Mouse (Mus musculus) liver, adult 2 months (tissue): Measurements from ENCODE around the gene Usp39. TPM values are rescaled to one million over a fixed set of nuclear protein-coding genes. Genes with fewer than 3 reads are reported as not detected.

Experiments
- DNase-seq: peaks from one replicate; pipeline ENCODE4 v3.0.0-alpha.2; 2011; ENCODE audit warnings: low read depth, low spot score; ENCODE audit errors: extremely low read depth
- H3K27ac ChIP-seq: fragments of 200-500 bp; replicated peaks from 2 replicates; pipeline ENCODE4 v1.5.1; 2012; ENCODE audit warnings: low read depth, mild to moderate bottlenecking, control low read depth, inconsistent platforms, low read length; ENCODE audit not compliant: insufficient read depth
- H3K27me3 ChIP-seq: fragments of 200-500 bp; 2 replicates; pipeline ENCODE4 v1.6.1; 2012; ENCODE audit warnings: mild to moderate bottlenecking, moderate library complexity, low read length, inconsistent platforms; ENCODE audit not compliant: control insufficient read depth, insufficient read depth
- H3K36me3 ChIP-seq: fragments of 200-500 bp; 2 replicates; pipeline ENCODE4 v1.6.1; 2012; ENCODE audit warnings: low read length, inconsistent platforms; ENCODE audit not compliant: control insufficient read depth, insufficient read depth
- H3K4me1 ChIP-seq: fragments of 200-500 bp; 2 replicates; pipeline ENCODE4 v1.6.1; 2011; ENCODE audit warnings: low read length; ENCODE audit not compliant: control insufficient read depth, insufficient read depth
- H3K4me3 ChIP-seq: fragments of 200-500 bp; 2 replicates; pipeline ENCODE4 v1.5.1; 2011; ENCODE audit warnings: low read depth, mild to moderate bottlenecking, control low read depth, low read length, moderate library complexity; ENCODE audit not compliant: insufficient read depth
- H3K79me2 ChIP-seq: fragments of 200-500 bp; 2 replicates; pipeline ENCODE4 v1.6.1; 2012; ENCODE audit warnings: inconsistent platforms, mild to moderate bottlenecking, low read length, moderate library complexity; ENCODE audit not compliant: control insufficient read depth, insufficient read depth
- H3K9ac ChIP-seq: fragments of 200-500 bp; 2 replicates; pipeline ENCODE4 v1.6.1; 2012; ENCODE audit warnings: low read depth, mild to moderate bottlenecking, control low read depth, inconsistent platforms, low read length
- CTCF ChIP-seq: fragments of 200-500 bp; IDR thresholded peaks from 2 replicates; pipeline ENCODE4 v1.5.1; 2011; ENCODE audit warnings: low read depth, low read length, control low read depth
- POLR2A ChIP-seq: fragments of 200-500 bp; IDR thresholded peaks from 2 replicates; pipeline ENCODE4 v1.6.1; 2011; ENCODE audit warnings: low read length, control low read depth; ENCODE audit not compliant: insufficient read depth; ENCODE audit errors: extremely low read depth
- WGBS: fragments of 180-500 bp; shearing (Covaris S2); methylation state at CpG from one replicate; pipeline ENCODE4 v1.1.7; 2018; 5-methylcytosine and 5-hydroxymethylcytosine counted together
- polyA plus RNA-seq: library from polyadenylated mRNA; depleted of rRNA; stranded (reverse); fragments of >200 nt; gene quantifications from 2 replicates; pipeline ENCODE4 v1.2.3, GENCODE M21; 2012
- total RNA-seq: library from RNA; depleted of rRNA; stranded (reverse); fragments of >200 nt; gene quantifications from 2 replicates; pipeline ENCODE4 v1.2.3, GENCODE M21; 2014

Gene Usp39
- total and polyA plus RNA-seq, 2 experiments: 10.5 to 15.2 TPM

DNA sequence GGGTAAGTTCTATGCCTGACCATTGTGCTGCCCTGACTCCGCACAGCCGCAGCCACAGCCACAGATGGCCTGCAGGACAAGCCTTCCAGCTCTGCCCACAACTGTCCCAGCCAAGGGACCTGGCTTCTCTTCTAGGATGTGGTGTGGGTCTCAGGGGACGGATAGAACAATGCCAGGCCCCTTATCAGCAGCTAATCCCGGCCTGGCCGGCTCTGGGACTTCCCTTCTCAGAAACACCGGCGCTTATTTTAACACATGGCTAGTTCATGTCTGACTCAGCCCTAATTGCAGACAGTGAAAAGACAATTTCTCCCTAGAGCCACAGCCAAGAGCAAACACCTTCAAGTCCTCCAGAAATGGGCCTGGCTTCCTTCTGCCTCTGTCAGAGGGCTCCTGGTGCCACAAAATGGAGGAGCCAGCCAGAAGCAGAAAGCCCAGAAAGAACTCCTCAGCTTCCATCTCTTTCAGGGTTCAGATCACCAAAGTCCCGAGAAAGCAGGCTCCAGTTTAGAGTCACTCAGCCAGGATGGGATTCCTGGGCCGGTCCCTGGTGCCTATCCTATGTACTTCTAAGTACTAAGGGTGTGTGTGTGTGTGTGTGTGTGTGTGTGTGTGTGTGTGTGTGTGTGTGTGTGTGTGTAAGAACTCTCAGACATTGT, 67.3 kb downstream of the Usp39 start:
- no peak overlapping the region for H3K9ac ChIP-seq
- 74% methylated on average over 9 of the region's 9 CpGs for WGBS
- H3K27me3 ChIP-seq: no peaks in the 10 kb centered on the region
- H3K4me1 ChIP-seq: peaks cover 13% of the 10 kb centered on the region
- TF ChIP-seq POLR2A (no peak), CTCF (no peak)
- H3K4me3 ChIP-seq: no peak overlapping the region
- no peaks in the 10 kb centered on the region for H3K79me2 ChIP-seq
- H3K36me3 ChIP-seq: no peaks in the 10 kb centered on the region
- H3K27ac ChIP-seq: no peak overlapping the region; the same call in 1 of the 2 replicates
- no peak for DNase-seq

DNA sequence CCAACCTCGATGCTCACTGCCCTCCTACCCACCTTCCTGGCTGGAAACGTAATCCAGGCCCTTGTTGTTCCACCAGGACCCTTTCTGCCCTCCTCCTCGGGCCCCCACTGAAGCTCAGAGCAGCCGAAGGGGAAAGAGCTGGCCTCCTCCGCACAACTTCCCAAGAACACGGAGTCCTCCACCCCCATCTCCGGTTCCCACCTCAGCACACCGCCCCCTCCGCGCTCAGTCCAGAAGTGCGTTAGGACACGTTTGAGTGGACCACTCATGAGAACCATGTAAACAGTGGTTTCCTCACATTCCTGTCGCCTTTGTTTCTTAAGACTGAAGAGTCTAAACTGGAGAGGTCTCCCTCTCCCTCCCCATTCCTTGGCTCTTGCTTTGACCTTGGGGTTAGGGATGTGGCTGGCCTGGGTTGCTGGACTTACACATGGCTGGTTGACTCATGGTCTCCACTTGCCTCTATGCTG, 68.0 kb downstream of the Usp39 start:
- Histone ChIP-seq H3K27ac (no peak overlapping the region; the same call in 1 of the 2 replicates), H3K4me3 (no peak overlapping the region), H3K9ac (no peak overlapping the region), H3K4me1 (peaks cover 16% of the 10 kb centered on the region), H3K79me2 (no peaks in the 10 kb centered on the region), H3K27me3 (no peaks in the 10 kb centered on the region), H3K36me3 (no peaks in the 10 kb centered on the region)
- TF ChIP-seq CTCF (no peak), POLR2A (no peak)
- no peak for DNase-seq
- 83% methylated on average over 13 of the region's 13 CpGs for WGBS

DNA sequence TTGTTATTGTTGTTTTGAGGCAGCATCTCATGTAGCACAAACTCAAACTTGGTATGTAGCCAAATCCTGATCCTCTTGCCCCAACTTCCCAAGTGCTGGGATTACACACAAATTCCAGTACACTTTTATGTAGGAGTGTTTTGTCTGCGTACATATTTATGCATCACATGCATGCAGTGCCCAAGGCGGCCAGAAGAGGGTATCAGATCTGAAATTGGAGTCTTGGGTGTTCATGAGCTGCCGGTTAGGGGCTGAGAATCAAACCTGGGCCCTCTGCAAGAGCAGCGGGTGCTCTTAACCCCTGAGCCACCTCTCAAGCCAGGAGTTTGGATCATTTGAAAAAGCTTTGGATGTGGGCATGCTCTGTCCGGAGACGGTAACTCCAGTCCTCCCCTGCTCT, 68.8 kb downstream of the Usp39 start:
- 97% methylated on average over 6 of the region's 6 CpGs for WGBS
- Histone ChIP-seq H3K36me3 (no peaks in the 10 kb centered on the region), H3K79me2 (no peaks in the 10 kb centered on the region), H3K9ac (no peak overlapping the region), H3K27me3 (no peaks in the 10 kb centered on the region), H3K4me3 (no peak overlapping the region), H3K4me1 (peaks cover 21% of the 10 kb centered on the region), H3K27ac (no peak overlapping the region)
- no peak for DNase-seq
- TF ChIP-seq CTCF (no peak), POLR2A (no peak)

DNA sequence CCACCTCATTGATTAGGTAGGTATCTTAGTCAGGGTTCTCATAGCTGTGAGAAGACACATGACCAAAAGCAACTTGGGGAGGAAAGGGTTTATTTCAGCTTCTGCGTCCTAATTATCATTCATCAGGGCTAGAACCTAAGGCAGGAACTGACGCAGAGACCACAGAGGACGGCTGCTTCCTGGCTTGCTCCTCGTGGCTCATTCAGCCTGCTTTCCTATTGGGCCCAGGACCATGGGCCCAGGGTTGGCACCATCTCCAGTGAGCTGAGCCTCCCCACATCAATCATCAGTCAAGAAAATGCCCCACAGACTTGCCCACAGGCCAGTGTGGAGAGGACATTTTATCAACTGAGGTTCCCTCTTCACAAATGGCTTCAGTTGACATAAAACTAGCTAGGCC, 69.5 kb downstream of the Usp39 start:
- WGBS: 84% methylated on average over 4 of the region's 4 CpGs
- no peak for DNase-seq
- no peak overlapping the region for H3K4me3 ChIP-seq
- no peak overlapping the region for H3K9ac ChIP-seq
- H3K27me3 ChIP-seq: no peaks in the 10 kb centered on the region
- no peaks in the 10 kb centered on the region for H3K79me2 ChIP-seq
- no peak overlapping the region for H3K27ac ChIP-seq
- no peak for TF ChIP-seq POLR2A
- TF ChIP-seq CTCF: no peak
- peaks cover 23% of the 10 kb centered on the region for H3K4me1 ChIP-seq
- H3K36me3 ChIP-seq: no peaks in the 10 kb centered on the region

DNA sequence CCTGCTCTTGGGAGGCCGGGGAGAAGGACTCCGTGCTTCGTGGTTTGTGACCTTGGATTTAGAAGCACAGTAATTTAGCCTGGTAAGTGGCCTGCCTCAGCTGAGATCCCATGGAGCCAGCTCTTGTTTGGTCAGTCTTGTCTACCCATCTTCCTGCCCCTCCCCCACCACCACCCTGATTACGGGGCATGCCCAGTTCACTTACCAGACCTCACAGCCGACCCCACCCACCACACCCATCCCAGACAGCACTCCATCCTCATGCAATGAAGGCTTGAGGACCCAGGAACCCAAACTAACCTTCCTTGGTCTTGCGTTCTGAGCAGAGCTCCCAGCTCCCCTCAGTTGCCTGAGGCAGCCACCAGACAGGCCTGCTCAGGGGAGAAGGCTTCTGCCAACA, 71.8 kb downstream of the Usp39 start:
- no peak for TF ChIP-seq CTCF
- TF ChIP-seq POLR2A: no peak
- WGBS: 37% methylated on average over 6 of the region's 6 CpGs
- H3K27ac ChIP-seq: peak overlapping the region; percentile 99
- no peaks in the 10 kb centered on the region for H3K79me2 ChIP-seq
- no peak for DNase-seq
- peaks cover 27% of the 10 kb centered on the region for H3K4me1 ChIP-seq
- H3K4me3 ChIP-seq: no peak overlapping the region
- H3K27me3 ChIP-seq: no peaks in the 10 kb centered on the region
- no peaks in the 10 kb centered on the region for H3K36me3 ChIP-seq
- H3K9ac ChIP-seq: no peak overlapping the region; the same call in 1 of the 2 replicates

DNA sequence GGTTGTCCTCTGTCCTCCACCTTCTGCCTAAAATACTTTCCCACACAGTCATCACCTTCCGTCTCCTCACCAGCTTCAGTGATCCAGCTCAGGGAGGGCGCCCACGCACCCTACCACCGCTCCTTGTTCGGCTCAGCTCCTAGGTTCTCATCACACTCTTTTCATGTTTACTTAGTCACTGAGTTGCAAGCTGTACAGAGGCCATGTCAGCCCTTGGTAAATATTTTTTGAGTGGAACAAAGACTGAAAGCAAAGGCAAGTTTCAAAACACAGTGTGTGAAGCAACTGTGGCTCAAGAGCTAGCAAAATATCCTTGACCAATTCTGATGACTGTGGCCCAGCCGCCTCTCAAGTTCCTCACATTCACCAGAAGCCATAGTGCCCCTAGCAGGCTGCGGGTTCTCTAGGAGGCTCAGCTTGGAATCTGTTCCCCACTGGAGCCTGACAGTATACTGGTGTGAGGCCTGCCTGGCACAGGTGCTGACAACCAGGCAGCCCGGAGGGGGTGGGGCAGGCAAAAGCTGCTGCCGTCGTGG, 72.8 kb downstream of the Usp39 start:
- H3K36me3 ChIP-seq: no peaks in the 10 kb centered on the region
- no peaks in the 10 kb centered on the region for H3K79me2 ChIP-seq
- DNase-seq: peak; percentile 98
- H3K27ac ChIP-seq: peak overlapping the region; percentile 99
- H3K4me3 ChIP-seq: peak overlapping the region; percentile 29
- TF ChIP-seq POLR2A (no peak), CTCF (no peak)
- WGBS: 30% methylated on average over 10 of the region's 10 CpGs
- no peaks in the 10 kb centered on the region for H3K27me3 ChIP-seq
- H3K4me1 ChIP-seq: peaks cover 27% of the 10 kb centered on the region
- H3K9ac ChIP-seq: peak overlapping the region; percentile 68
